Mouse (Mus musculus): ENCODE data around the gene Cdc45.
"Not testable (repeated sequence)": the region's sequence is repeated elsewhere in the genome, so short reads cannot be mapped to it uniquely, and the experiment has no call there.

The Cdc45 gene

GRCm38 (mm10) chr16:18811468-18812384 is at the start of gene Cdc45, which contains the start of gene Ufd1:
Gene Cdc45 (minus strand): TSS chr16:18811987.
Gene Ufd1 (plus strand): TSS chr16:18811779.
- peak; percentile 92 to 95 for DNase-seq

- peak in 1 of 2 experiments; percentile 15 for DNase-seq
Measured at GRCm38 (mm10) chr16:18860186-18860585, 48.4 kb upstream of the Cdc45 start.

- DNase-seq = peak in 1 of 2 experiments; percentile 49
Measured at GRCm38 (mm10) chr16:18858551-18858950, 46.8 kb upstream of the Cdc45 start.

- not testable (repeated sequence) for DNase-seq
Measured at GRCm38 (mm10) chr16:18849521-18850190, 37.9 kb upstream of the Cdc45 start.

GRCm38 (mm10) chr16:18846301-18846820 is 34.6 kb upstream of the Cdc45 start:
- DNase-seq = no peak

GRCm38 (mm10) chr16:18838346-18838745 is 26.6 kb upstream of the Cdc45 start:
- DNase-seq = no peak

- peak; percentile 97 for DNase-seq
Measured at GRCm38 (mm10) chr16:18836468-18837208, 24.9 kb upstream of the Cdc45 start, which contains the start of the genes 2510002D24Rik and Gm28539. Gene 2510002D24Rik (plus strand): TSS chr16:18836578. Gene Gm28539 (plus strand): TSS chr16:18836584.

GRCm38 (mm10) chr16:18836073-18836467 is 24.3 kb upstream of the Cdc45 start:
- no peak for DNase-seq

GRCm38 (mm10) chr16:18833486-18833885 is 21.7 kb upstream of the Cdc45 start:
- no peak for DNase-seq

- no peak for DNase-seq
Measured at GRCm38 (mm10) chr16:18829102-18829501, 17.3 kb upstream of the Cdc45 start.

- DNase-seq = no peak
Measured at GRCm38 (mm10) chr16:18828630-18829029, 16.8 kb upstream of the Cdc45 start.

GRCm38 (mm10) chr16:18822925-18823324 is 11.1 kb upstream of the Cdc45 start:
- no peak for DNase-seq

- DNase-seq = no peak
Measured at GRCm38 (mm10) chr16:18822356-18822755, 10.6 kb upstream of the Cdc45 start.

- DNase-seq = peak in 1 of 2 experiments; percentile 10
Measured at GRCm38 (mm10) chr16:18812385-18812910, 661 bp upstream of the Cdc45 start.

GRCm38 (mm10) chr16:18811032-18811431 is 755 bp downstream of the Cdc45 start:
- no peak for DNase-seq

GRCm38 (mm10) chr16:18809001-18809400 is 2.8 kb downstream of the Cdc45 start:
- peak; percentile 23 to 25 for DNase-seq

- no peak for DNase-seq
Measured at GRCm38 (mm10) chr16:18805746-18806145, 6.0 kb downstream of the Cdc45 start.

GRCm38 (mm10) chr16:18798841-18799240 is 12.9 kb downstream of the Cdc45 start:
- peak; percentile 32 to 48 for DNase-seq

- DNase-seq = no peak
Measured at GRCm38 (mm10) chr16:18798151-18798550, 13.6 kb downstream of the Cdc45 start.

GRCm38 (mm10) chr16:18796645-18797044 is 15.1 kb downstream of the Cdc45 start:
- peak in 1 of 2 experiments; percentile 18 for DNase-seq

GRCm38 (mm10) chr16:18795223-18795899 is 16.4 kb downstream of the Cdc45 start:
- no peak for DNase-seq

Measured in lung, adult 18-20 months (tissue).